Mouse (Mus musculus) kidney, postnatal 0 days (tissue): ENCODE results near the gene Cttnbp2. TPM values are rescaled to one million over a fixed set of nuclear protein-coding genes. Genes with fewer than 3 reads are reported as not detected.

Source experiments
- ATAC-seq: fragments of 200-750 bp; cut with Nextera tagmentation; replicated peaks from 2 replicates; pipeline ENCODE4 v1.8.0; 2017; ENCODE audit warnings: low read depth, moderate number of reproducible peaks, moderate TSS enrichment, moderate library complexity; ENCODE audit not compliant: low FRiP score
- DNase-seq: peaks from one replicate; pipeline ENCODE4 v3.0.0-alpha.2; 2016; ENCODE audit warnings: low spot score
- H3K27ac ChIP-seq: fragments of 300-500 bp; sonication (generic); 2 replicates; pipeline ENCODE4 v1.5.1; 2014; ENCODE audit warnings: mild to moderate bottlenecking
- H3K27me3 ChIP-seq: fragments of 300-500 bp; sonication (generic); 2 replicates; pipeline ENCODE4 v1.6.1; 2014; ENCODE audit warnings: low read length, mixed read lengths; ENCODE audit not compliant: insufficient read depth
- H3K36me3 ChIP-seq: fragments of 300-500 bp; sonication (generic); 2 replicates; pipeline ENCODE4 v1.6.1; 2014; ENCODE audit warnings: low read length, mixed read lengths; ENCODE audit not compliant: insufficient read depth
- H3K4me1 ChIP-seq: fragments of 300-500 bp; sonication (generic); replicated peaks from 2 replicates; pipeline ENCODE4 v1.6.1; 2014; ENCODE audit warnings: antibody characterized with exemption, low read length, mixed read lengths; ENCODE audit not compliant: insufficient read depth
- H3K4me2 ChIP-seq: fragments of 300-500 bp; sonication (generic); 2 replicates; pipeline ENCODE4 v1.6.1; 2014; ENCODE audit warnings: mild to moderate bottlenecking, low read length, moderate library complexity, mixed read lengths
- H3K4me3 ChIP-seq: fragments of 300-500 bp; sonication (generic); replicated peaks from 2 replicates; pipeline ENCODE4 v1.5.1; 2014; ENCODE audit warnings: low read depth, low read length
- H3K9ac ChIP-seq: fragments of 300-500 bp; sonication (generic); 2 replicates; pipeline ENCODE4 v1.6.1; 2014; ENCODE audit warnings: low read depth, low read length
- H3K9me3 ChIP-seq: fragments of 300-500 bp; sonication (generic); replicated peaks from 2 replicates; pipeline ENCODE4 v1.6.1; 2016; ENCODE audit warnings: low read length, inconsistent platforms, mixed read lengths
- CTCF ChIP-seq: IDR thresholded peaks from 2 replicates; pipeline ENCODE4 v1.5.1; 2016; ENCODE audit warnings: antibody characterized with exemption, low read depth, mild to moderate bottlenecking, moderate library complexity
- WGBS: fragments of 180-500 bp; shearing (Covaris S2); extraction: QIAGEN DNeasy Blood & Tissue Kit; methylation state at CpG from one replicate; pipeline ENCODE4 v1.1.7; 2014; 5-methylcytosine and 5-hydroxymethylcytosine counted together
- polyA plus RNA-seq: library from polyadenylated mRNA; unstranded; fragments of >200 nt; fragmentation: Nextera tagmentation; extraction: Ambion mirVana; gene quantifications from 2 replicates; pipeline ENCODE4 v1.2.1, GENCODE M21; 2015

Cttnbp2 gene
- polyA plus RNA-seq, 1 experiment from 2014 or later, result 14.3 TPM

- Histone ChIP-seq H3K27me3 (no peaks in the 10 kb centered on the region), H3K4me3 (no peak overlapping the region), H3K9me3 (no peaks in the 10 kb centered on the region), H3K4me2 (no peak overlapping the region), H3K27ac (no peak overlapping the region), H3K9ac (no peak overlapping the region), H3K4me1 (no peaks in the 10 kb centered on the region), H3K36me3 (no peaks in the 10 kb centered on the region)
- ATAC-seq, result no peak
- DNase-seq, result no peak
- no peak for TF ChIP-seq CTCF
- whole genome bisulfite sequencing, result 85% methylated on average over 6 of the region's 6 CpGs
Measured at GRCm38 (mm10) chr6:18492248-18492901, 22.3 kb downstream of the Cttnbp2 start.

DNA sequence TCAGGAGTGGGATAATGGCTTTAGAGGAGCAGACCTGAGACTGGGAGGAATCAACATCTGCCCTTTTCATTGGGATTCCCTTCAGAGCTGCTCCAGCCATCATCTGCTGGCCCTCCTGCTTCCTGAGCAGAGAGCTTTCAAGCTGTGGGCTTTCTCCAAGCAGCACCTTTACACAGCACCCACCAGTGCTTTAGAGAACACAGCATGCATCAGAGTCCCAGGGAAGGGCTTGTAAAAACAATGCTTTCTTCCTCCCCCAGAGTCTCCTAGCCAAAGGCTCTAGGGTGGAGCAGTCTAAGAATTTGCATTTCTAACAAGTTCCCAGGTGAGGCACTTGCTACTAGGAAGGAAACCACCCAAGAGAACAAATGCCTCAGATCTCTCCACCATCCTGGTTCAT, 29.6 kb downstream of the Cttnbp2 start:
- DNase-seq (no peak), ATAC-seq (no peak)
- Histone ChIP-seq H3K9me3 (no peaks in the 10 kb centered on the region), H3K4me3 (no peak overlapping the region), H3K27ac (no peak overlapping the region), H3K27me3 (no peaks in the 10 kb centered on the region), H3K9ac (no peak overlapping the region), H3K36me3 (no peaks in the 10 kb centered on the region), H3K4me2 (no peak overlapping the region), H3K4me1 (no peaks in the 10 kb centered on the region)
- TF ChIP-seq CTCF, result no peak

GRCm38 (mm10) chr6:18484061-18484460, 30.6 kb downstream of the Cttnbp2 start:
- Histone ChIP-seq H3K36me3 (no peaks in the 10 kb centered on the region), H3K4me3 (no peak overlapping the region), H3K9ac (no peak overlapping the region), H3K4me1 (no peaks in the 10 kb centered on the region), H3K27me3 (no peaks in the 10 kb centered on the region), H3K4me2 (no peak overlapping the region), H3K9me3 (no peaks in the 10 kb centered on the region), H3K27ac (no peak overlapping the region)
- no peak for ATAC-seq
- TF ChIP-seq CTCF, result no peak
- WGBS, result 66% methylated on average over 5 of the region's 5 CpGs
- no peak for DNase-seq

DNA sequence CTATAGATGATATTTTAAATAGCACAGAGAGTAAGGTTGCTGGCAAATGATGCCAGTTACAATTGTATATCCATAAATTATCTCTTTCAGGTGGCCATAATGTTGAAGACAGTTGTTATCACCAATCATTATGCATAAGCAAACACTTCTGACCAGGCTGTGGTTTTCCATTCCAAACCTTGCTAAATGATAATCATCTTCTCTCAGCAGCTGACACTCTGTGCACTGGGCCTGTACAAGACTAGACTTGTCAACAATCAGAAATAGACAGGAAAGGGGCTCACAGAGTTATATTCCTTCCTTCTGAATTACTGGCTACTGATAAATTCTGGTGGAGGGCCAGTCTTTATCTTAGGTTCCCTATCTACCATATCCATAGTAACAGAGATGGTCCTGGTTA, 32.1 kb downstream of the Cttnbp2 start:
- no peaks in the 10 kb centered on the region for H3K36me3 ChIP-seq
- no peak overlapping the region for H3K27ac ChIP-seq
- TF ChIP-seq CTCF, result no peak
- no peak overlapping the region for H3K4me2 ChIP-seq
- no peaks in the 10 kb centered on the region for H3K27me3 ChIP-seq
- H3K9ac ChIP-seq, result no peak overlapping the region
- no peak overlapping the region for H3K4me3 ChIP-seq
- no peaks in the 10 kb centered on the region for H3K9me3 ChIP-seq
- no peak for ATAC-seq
- H3K4me1 ChIP-seq, result no peaks in the 10 kb centered on the region
- DNase-seq, result no peak

DNA sequence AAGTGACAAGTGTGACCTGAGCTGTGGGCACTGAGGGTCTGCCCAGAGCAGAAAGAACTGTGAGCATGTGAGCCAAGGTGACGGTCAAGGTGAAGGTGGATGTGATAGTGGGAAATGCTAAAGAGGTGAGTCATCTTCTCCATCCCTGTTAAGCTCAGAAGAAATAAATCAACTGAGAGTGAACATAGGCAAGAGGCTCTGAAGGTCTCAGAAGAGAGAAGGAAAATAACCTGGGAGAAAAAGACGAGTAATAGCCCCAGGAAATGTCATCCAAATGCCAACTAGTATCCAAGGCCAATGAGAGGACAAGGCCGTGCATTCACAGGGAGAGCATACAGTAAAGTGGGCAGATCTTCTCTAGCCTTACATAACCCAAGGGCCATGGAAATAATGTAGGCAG, 32.9 kb downstream of the Cttnbp2 start:
- ATAC-seq (no peak), DNase-seq (no peak)
- no peak overlapping the region for H3K9ac ChIP-seq
- no peaks in the 10 kb centered on the region for H3K9me3 ChIP-seq
- no peak overlapping the region for H3K4me3 ChIP-seq
- no peak overlapping the region for H3K27ac ChIP-seq
- H3K4me1 ChIP-seq, result no peaks in the 10 kb centered on the region
- H3K36me3 ChIP-seq, result no peaks in the 10 kb centered on the region
- no peak overlapping the region for H3K4me2 ChIP-seq
- WGBS, result 68% methylated on average over 3 of the region's 3 CpGs
- H3K27me3 ChIP-seq, result no peaks in the 10 kb centered on the region
- no peak for TF ChIP-seq CTCF

- Histone ChIP-seq H3K9ac (no peak overlapping the region), H3K4me3 (no peak overlapping the region), H3K36me3 (no peaks in the 10 kb centered on the region), H3K27ac (no peak overlapping the region), H3K9me3 (no peaks in the 10 kb centered on the region), H3K4me2 (no peak overlapping the region), H3K4me1 (no peaks in the 10 kb centered on the region), H3K27me3 (no peaks in the 10 kb centered on the region)
- ATAC-seq (no peak), DNase-seq (no peak)
- no peak for TF ChIP-seq CTCF
- WGBS, result 89% methylated on average over 1 of the region's 1 CpGs
Measured at GRCm38 (mm10) chr6:18477313-18477930, 37.2 kb downstream of the Cttnbp2 start.

- Histone ChIP-seq H3K36me3 (no peaks in the 10 kb centered on the region), H3K27me3 (no peaks in the 10 kb centered on the region), H3K27ac (no peak overlapping the region), H3K4me1 (no peaks in the 10 kb centered on the region), H3K9me3 (no peaks in the 10 kb centered on the region), H3K4me3 (no peak overlapping the region), H3K9ac (no peak overlapping the region), H3K4me2 (no peak overlapping the region)
- DNase-seq (no peak), ATAC-seq (no peak)
- 87% methylated on average over 2 of the region's 2 CpGs for WGBS
- TF ChIP-seq CTCF, result no peak
Measured at GRCm38 (mm10) chr6:18474983-18475382, 39.7 kb downstream of the Cttnbp2 start.
